Mouse (Mus musculus) liver, embryonic 13.5 days (tissue): ENCODE results near the gene Cryba1. TPM values are rescaled to one million over a fixed set of nuclear protein-coding genes. Genes with fewer than 3 reads are reported as not detected.
A peak's percentile ranks its signal among the peaks of the same experiment; 100 is the strongest.

Experiments
- ATAC-seq: fragments of 200-750 bp; cut with Nextera tagmentation; 2 replicates; pipeline ENCODE4 v1.8.0; 2017; ENCODE audit warnings: low read depth, mild to moderate bottlenecking, moderate number of reproducible peaks, moderate library complexity
- DNase-seq: peaks from one replicate; pipeline ENCODE4 v3.0.0; 2022
- H3K27ac ChIP-seq: fragments of 300-500 bp; sonication (generic); 2 replicates; pipeline ENCODE4 v1.5.1; 2015; ENCODE audit warnings: moderate library complexity, mild to moderate bottlenecking, inconsistent platforms
- H3K27me3 ChIP-seq: fragments of 300-500 bp; sonication (generic); 2 replicates; pipeline ENCODE4 v1.6.1; 2015; ENCODE audit warnings: mild to moderate bottlenecking, inconsistent platforms
- H3K36me3 ChIP-seq: fragments of 300-500 bp; sonication (generic); 2 replicates; pipeline ENCODE4 v1.6.1; 2015; ENCODE audit warnings: mild to moderate bottlenecking, inconsistent platforms
- H3K4me1 ChIP-seq: fragments of 300-500 bp; sonication (generic); replicated peaks from 2 replicates; pipeline ENCODE4 v1.6.1; 2015; ENCODE audit warnings: inconsistent platforms
- H3K4me2 ChIP-seq: fragments of 300-500 bp; sonication (generic); 2 replicates; pipeline ENCODE4 v1.6.1; 2015; ENCODE audit warnings: inconsistent platforms, mild to moderate bottlenecking, moderate library complexity
- H3K4me3 ChIP-seq: fragments of 300-500 bp; sonication (generic); replicated peaks from 2 replicates; pipeline ENCODE4 v1.5.1; 2015; ENCODE audit warnings: mild to moderate bottlenecking, inconsistent platforms
- H3K9ac ChIP-seq: fragments of 300-500 bp; sonication (generic); 2 replicates; pipeline ENCODE4 v1.6.1; 2015; ENCODE audit warnings: mild to moderate bottlenecking, inconsistent platforms
- H3K9me3 ChIP-seq: fragments of 300-500 bp; sonication (generic); replicated peaks from 2 replicates; pipeline ENCODE4 v1.6.1; 2016; ENCODE audit warnings: inconsistent platforms
- WGBS: fragments of 180-500 bp; shearing (Covaris S2); methylation state at CpG from one replicate; pipeline ENCODE4 v1.1.7; 2015; ENCODE audit not compliant: insufficient replicate concordance; 5-methylcytosine and 5-hydroxymethylcytosine counted together
- polyA plus RNA-seq: library from polyadenylated mRNA; unstranded; fragments of >200 nt; fragmentation: Nextera tagmentation; extraction: Ambion mirVana; gene quantifications from 2 replicates; pipeline ENCODE4 v1.2.1, GENCODE M21; 2015

The Cryba1 gene
- polyA plus RNA-seq, 1 experiment from 2014 or later: not detected

GRCm38 (mm10) chr11:77673428-77673991 lies 51.6 kb downstream of the Cryba1 start:
- Histone ChIP-seq H3K9ac (no peak overlapping the region), H3K4me2 (no peak overlapping the region), H3K4me1 (no peaks in the 10 kb centered on the region), H3K36me3 (no peaks in the 10 kb centered on the region), H3K27me3 (no peaks in the 10 kb centered on the region), H3K4me3 (no peak overlapping the region), H3K27ac (no peak overlapping the region), H3K9me3 (no peaks in the 10 kb centered on the region)
- DNase-seq: peak; percentile 5
- ATAC-seq: no peak
- 53% methylated on average over 4 of the region's 4 CpGs for WGBS

- no peaks in the 10 kb centered on the region for H3K27me3 ChIP-seq
- H3K27ac ChIP-seq: no peak overlapping the region
- no peak overlapping the region for H3K9ac ChIP-seq
- H3K36me3 ChIP-seq: no peaks in the 10 kb centered on the region
- no peaks in the 10 kb centered on the region for H3K9me3 ChIP-seq
- no peaks in the 10 kb centered on the region for H3K4me1 ChIP-seq
- H3K4me2 ChIP-seq: no peak overlapping the region
- DNase-seq (no peak), ATAC-seq (no peak)
- WGBS: 72% methylated on average over 2 of the region's 2 CpGs
- H3K4me3 ChIP-seq: no peak overlapping the region
These were observed 52.3 kb downstream of the Cryba1 start for GRCm38 (mm10) chr11:77672746-77673145.

Other genes with a start within 250 kb of the Cryba1 start
- gene Ankrd13b, start 235.6 kb downstream of the Cryba1 start, polyA plus RNA-seq: 0.81 and 1.0 TPM in 2 replicates
- gene Git1, start 231.7 kb downstream of the Cryba1 start, polyA plus RNA-seq: 1.8 and 1.9 TPM in 2 replicates
- 3.4 and 3.8 TPM in 2 replicates for gene Abhd15, start 210.2 kb downstream of the Cryba1 start, polyA plus RNA-seq
- 5.1 and 5.5 TPM in 2 replicates for gene Trp53i13, start 209.3 kb downstream of the Cryba1 start, polyA plus RNA-seq
- gene Gm10392, start 206.1 kb downstream of the Cryba1 start, polyA plus RNA-seq: 0.10 TPM in 1 of 2 replicates, not detected in the other
- gene Taok1, start 117.5 kb downstream of the Cryba1 start, polyA plus RNA-seq: 4.7 and 6.0 TPM in 2 replicates
- gene Nufip2, start 39.1 kb downstream of the Cryba1 start, polyA plus RNA-seq: 2.2 TPM in 2 replicates
- gene Myo18a, start 38.0 kb upstream of the Cryba1 start, polyA plus RNA-seq: 17.3 and 21.8 TPM in 2 replicates
- 0.57 and 0.78 TPM in 2 replicates for gene Gm10277, start 62.5 kb upstream of the Cryba1 start, polyA plus RNA-seq
- 8.7 and 10.4 TPM in 2 replicates for gene Pipox, start 168.8 kb upstream of the Cryba1 start, polyA plus RNA-seq
- 0.03 and 0.20 TPM in 2 replicates for gene Sez6, start 205.5 kb upstream of the Cryba1 start, polyA plus RNA-seq